Mouse (Mus musculus) limb, embryonic 10.5 days (tissue): ENCODE measurements around the gene Farp1. TPM values are rescaled to one million over a fixed set of nuclear protein-coding genes. Genes with fewer than 3 reads are reported as not detected.

Experiments
- DNase-seq: peaks from one replicate; pipeline ENCODE4 v3.0.0-alpha.2; 2017; ENCODE audit warnings: low spot score
- H3K27ac ChIP-seq: fragments of 300-500 bp; sonication (generic); 2 replicates; pipeline ENCODE4 v1.5.1; 2016; ENCODE audit warnings: mild to moderate bottlenecking
- H3K27me3 ChIP-seq: fragments of 300-500 bp; sonication (generic); 2 replicates; pipeline ENCODE4 v1.6.1; 2016; ENCODE audit warnings: low read depth, mild to moderate bottlenecking; ENCODE audit not compliant: poor library complexity, severe bottlenecking
- H3K36me3 ChIP-seq: fragments of 300-500 bp; sonication (generic); 2 replicates; pipeline ENCODE4 v1.6.1; 2016; ENCODE audit warnings: mild to moderate bottlenecking, moderate library complexity
- H3K4me1 ChIP-seq: fragments of 300-500 bp; sonication (generic); 2 replicates; pipeline ENCODE4 v1.6.1; 2016
- H3K4me3 ChIP-seq: fragments of 300-500 bp; sonication (generic); 2 replicates; pipeline ENCODE4 v1.5.1; 2016; ENCODE audit warnings: mild to moderate bottlenecking, moderate library complexity
- H3K9me3 ChIP-seq: fragments of 300-500 bp; sonication (generic); replicated peaks from 2 replicates; pipeline ENCODE4 v1.6.1; 2016; ENCODE audit warnings: mild to moderate bottlenecking
- WGBS: fragments of 180-500 bp; shearing (Covaris S2); methylation state at CpG from one replicate; pipeline ENCODE4 v1.1.7; 2016; 5-methylcytosine and 5-hydroxymethylcytosine counted together
- polyA plus RNA-seq: library from polyadenylated mRNA; unstranded; fragments of >200 nt; fragmentation: Nextera tagmentation; extraction: Ambion mirVana; gene quantifications from 2 replicates; pipeline ENCODE4 v1.2.1, GENCODE M21; 2016

The Farp1 gene
- polyA plus RNA-seq, 1 experiment from 2014 or later, result 53.2 TPM

DNA sequence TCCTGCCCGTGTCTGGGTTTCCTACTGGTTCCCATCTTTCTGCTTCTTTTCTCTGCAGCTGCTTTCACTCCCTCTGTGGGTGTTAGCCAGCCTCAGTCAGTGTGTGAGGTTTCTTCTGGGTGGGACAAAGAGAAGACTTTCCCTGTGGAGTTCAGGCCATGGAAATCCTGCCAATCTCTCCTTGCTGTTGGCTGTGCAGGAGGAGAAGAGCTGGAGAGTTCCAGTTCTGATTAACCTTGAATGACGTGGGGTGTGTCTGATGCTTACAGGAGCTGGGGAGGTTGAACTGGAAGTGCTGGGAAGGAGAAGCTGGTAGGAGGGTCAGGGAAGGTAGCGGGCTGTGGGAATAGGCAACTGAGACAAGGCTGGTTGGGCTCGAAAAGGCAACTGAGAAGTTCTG lies 26.7 kb downstream of the Farp1 start:
- no peaks in the 10 kb centered on the region for H3K9me3 ChIP-seq
- WGBS, result 60% methylated on average over 4 of the region's 4 CpGs
- H3K36me3 ChIP-seq, result peaks cover 34% of the 10 kb centered on the region
- 0 out of 2 replicates have a peak overlapping the region, but pooled peaks have one; percentile 38 for H3K27ac ChIP-seq
- no peaks in the 10 kb centered on the region for H3K27me3 ChIP-seq
- H3K4me1 ChIP-seq, result peaks cover 63% of the 10 kb centered on the region
- no peak overlapping the region for H3K4me3 ChIP-seq
- DNase-seq, result no peak

DNA sequence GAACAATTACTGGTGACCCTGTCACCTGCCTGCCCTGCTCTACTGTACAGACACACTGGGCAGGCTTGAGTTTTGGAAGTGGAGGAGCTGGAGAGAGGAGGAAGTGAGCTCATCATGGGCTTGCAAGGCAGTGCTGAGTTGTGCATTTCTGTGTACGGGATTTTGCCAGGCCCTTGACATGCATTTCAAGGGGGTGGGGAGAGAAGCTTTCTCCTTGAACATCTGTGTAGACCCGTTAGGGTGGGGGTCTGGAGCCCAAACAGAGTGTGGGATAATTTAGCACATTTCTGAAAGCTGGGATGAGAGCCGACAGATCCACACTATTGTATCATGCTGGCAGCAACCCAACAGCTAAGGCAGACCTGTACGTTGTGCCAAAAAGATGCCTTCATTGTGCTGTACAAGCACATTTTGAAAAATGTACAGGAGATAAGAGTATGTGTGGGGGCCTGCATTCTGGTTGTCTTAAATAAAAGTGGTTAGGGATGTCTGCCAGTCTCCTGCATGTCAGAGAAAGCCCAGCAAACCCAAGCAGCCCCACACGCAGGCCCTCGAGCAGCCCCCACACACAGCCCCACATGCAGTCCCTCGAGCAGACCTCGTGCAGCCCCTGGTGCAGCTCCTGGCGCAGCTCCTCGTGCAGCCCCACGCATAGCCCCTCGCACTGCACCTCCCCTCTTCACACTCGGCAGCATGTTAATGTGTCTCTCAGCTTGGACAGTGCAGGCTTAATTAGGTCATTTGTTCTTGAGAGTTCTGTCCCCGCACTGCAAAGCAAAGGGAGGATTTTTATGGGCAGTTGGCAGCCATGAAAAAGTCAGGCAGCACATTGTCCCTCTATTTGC lies 27.5 kb downstream of the Farp1 start:
- Histone ChIP-seq H3K27me3 (no peaks in the 10 kb centered on the region), H3K4me3 (no peak overlapping the region), H3K9me3 (no peaks in the 10 kb centered on the region), H3K27ac (0 out of 2 replicates have a peak overlapping the region, but pooled peaks have one; percentile 59), H3K4me1 (peaks cover 55% of the 10 kb centered on the region), H3K36me3 (peaks cover 34% of the 10 kb centered on the region)
- DNase-seq, result no peak
- 40% methylated on average over 14 of the region's 14 CpGs for WGBS

DNA sequence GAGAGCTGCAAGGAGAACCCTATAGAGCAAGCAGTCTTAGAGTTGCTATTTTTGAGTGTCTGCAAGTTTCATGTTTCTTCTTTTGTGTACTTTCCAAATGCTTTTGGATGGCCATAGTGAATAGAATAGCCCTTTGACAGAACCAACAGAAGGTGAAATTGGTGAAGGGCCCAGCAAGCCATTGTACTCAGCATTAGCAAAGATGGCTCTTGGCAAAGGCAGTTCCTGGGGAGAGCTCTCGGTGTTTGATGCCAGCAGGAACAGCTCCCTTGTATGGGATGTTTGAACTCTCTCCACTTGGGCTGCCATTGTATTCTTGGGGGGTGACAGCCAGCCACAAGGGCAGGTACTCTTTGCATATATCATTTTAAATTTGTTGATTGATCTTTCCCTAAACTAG lies 29.7 kb downstream of the Farp1 start:
- peaks cover 32% of the 10 kb centered on the region for H3K4me1 ChIP-seq
- 93% methylated on average over 1 of the region's 1 CpGs for WGBS
- no peaks in the 10 kb centered on the region for H3K9me3 ChIP-seq
- H3K27me3 ChIP-seq, result no peaks in the 10 kb centered on the region
- no peak overlapping the region for H3K27ac ChIP-seq
- H3K4me3 ChIP-seq, result no peak overlapping the region
- no peak for DNase-seq
- peaks cover 28% of the 10 kb centered on the region for H3K36me3 ChIP-seq

- H3K4me3 ChIP-seq, result no peak overlapping the region
- no peaks in the 10 kb centered on the region for H3K9me3 ChIP-seq
- no peak overlapping the region for H3K27ac ChIP-seq
- DNase-seq, result no peak
- 94% methylated on average over 5 of the region's 5 CpGs for WGBS
- peaks cover 5% of the 10 kb centered on the region for H3K4me1 ChIP-seq
- H3K27me3 ChIP-seq, result no peaks in the 10 kb centered on the region
- peaks cover 66% of the 10 kb centered on the region for H3K36me3 ChIP-seq
These were observed 38.3 kb downstream of the Farp1 start for GRCm38 (mm10) chr14:121073093-121073866.

- Histone ChIP-seq H3K27ac (no peak overlapping the region), H3K4me3 (no peak overlapping the region), H3K27me3 (no peaks in the 10 kb centered on the region), H3K9me3 (no peaks in the 10 kb centered on the region), H3K4me1 (peaks cover 5% of the 10 kb centered on the region), H3K36me3 (peaks cover 76% of the 10 kb centered on the region)
- 96% methylated on average over 2 of the region's 2 CpGs for WGBS
- DNase-seq, result no peak
These were observed 39.3 kb downstream of the Farp1 start for GRCm38 (mm10) chr14:121074197-121074734.

- Histone ChIP-seq H3K27ac (no peak overlapping the region), H3K27me3 (no peaks in the 10 kb centered on the region), H3K36me3 (peaks cover 57% of the 10 kb centered on the region), H3K4me3 (no peak overlapping the region), H3K9me3 (no peaks in the 10 kb centered on the region), H3K4me1 (peaks cover 19% of the 10 kb centered on the region)
- no peak for DNase-seq
- 79% methylated on average over 5 of the region's 5 CpGs for WGBS
These were observed 45.7 kb downstream of the Farp1 start for GRCm38 (mm10) chr14:121080739-121081138.

GRCm38 (mm10) chr14:121082341-121082740 lies 47.3 kb downstream of the Farp1 start:
- DNase-seq, result no peak
- no peaks in the 10 kb centered on the region for H3K27me3 ChIP-seq
- WGBS, result 77% methylated on average over 7 of the region's 7 CpGs
- H3K4me1 ChIP-seq, result peaks cover 19% of the 10 kb centered on the region
- no peak overlapping the region for H3K4me3 ChIP-seq
- no peak overlapping the region for H3K27ac ChIP-seq
- H3K9me3 ChIP-seq, result no peaks in the 10 kb centered on the region
- H3K36me3 ChIP-seq, result peaks cover 65% of the 10 kb centered on the region

DNA sequence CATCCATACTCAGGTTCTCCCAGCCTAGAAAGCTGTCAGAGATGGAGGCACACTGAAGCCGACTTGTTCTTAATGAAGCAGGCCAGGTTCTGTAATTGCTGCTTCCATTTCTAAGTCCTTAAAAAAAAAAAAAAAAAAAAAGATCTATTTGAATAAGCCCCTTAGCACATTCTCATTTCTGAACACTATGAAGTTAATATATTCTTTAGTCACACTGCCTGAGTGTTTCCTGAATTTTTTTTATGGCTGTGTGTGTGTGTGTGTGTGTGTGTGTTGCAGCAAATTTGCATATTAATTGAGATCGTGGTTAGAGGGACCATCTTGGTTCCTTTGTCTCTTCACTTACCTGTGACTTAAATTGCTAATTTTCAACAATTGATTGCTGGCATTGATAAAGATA lies 47.8 kb downstream of the Farp1 start:
- H3K36me3 ChIP-seq, result peaks cover 65% of the 10 kb centered on the region

DNA sequence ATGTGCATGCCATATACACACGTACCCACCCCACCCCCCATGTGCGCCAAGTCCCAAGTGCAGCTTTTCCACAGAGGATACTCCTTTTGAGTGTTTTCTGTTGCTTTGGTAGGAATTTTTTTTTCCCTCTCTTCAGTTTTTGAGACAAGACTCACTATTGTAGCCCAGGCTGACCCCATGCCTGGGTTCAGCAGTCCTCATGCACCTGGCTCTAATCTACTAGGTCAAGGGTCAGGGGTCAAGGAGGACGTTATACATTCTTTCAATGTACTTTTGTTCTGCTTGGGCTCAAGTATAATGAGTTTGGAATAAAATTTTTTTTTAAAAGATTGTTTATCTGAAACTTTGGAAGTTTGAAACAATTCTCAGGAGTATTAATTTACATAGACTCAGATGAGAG lies 48.4 kb downstream of the Farp1 start:
- WGBS, result 75% methylated on average over 3 of the region's 3 CpGs
- no peaks in the 10 kb centered on the region for H3K9me3 ChIP-seq
- H3K27me3 ChIP-seq, result no peaks in the 10 kb centered on the region
- H3K36me3 ChIP-seq, result peaks cover 67% of the 10 kb centered on the region
- no peak overlapping the region for H3K27ac ChIP-seq
- no peak overlapping the region for H3K4me3 ChIP-seq
- no peak for DNase-seq
- peaks cover 19% of the 10 kb centered on the region for H3K4me1 ChIP-seq

More for the DNA sequence above, 47.8 kb downstream of the Farp1 start:
- Histone ChIP-seq H3K4me3 (no peak overlapping the region), H3K9me3 (no peaks in the 10 kb centered on the region), H3K27me3 (no peaks in the 10 kb centered on the region), H3K27ac (no peak overlapping the region), H3K4me1 (peaks cover 19% of the 10 kb centered on the region)
- 75% methylated on average over 2 of the region's 2 CpGs for WGBS
- no peak for DNase-seq

DNA sequence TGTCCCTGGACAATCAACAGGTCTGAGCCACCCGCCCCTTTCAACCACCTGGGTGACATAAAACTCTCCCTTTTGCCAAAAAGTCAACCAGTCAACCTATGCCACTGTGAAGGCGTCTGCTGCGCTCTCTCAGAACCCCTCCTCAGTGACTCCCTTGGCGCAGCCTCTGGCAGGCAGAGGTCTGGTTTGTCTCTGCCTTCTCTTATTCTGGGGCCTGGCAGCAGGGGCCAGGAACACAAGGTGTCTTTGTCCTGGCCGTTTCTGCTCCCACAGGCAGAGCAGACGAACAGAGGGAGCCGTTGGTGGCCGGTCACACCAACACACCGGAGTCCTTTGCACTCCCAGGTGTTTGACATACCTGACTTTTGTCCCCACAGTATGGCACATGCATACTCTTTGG lies 57.5 kb downstream of the Farp1 start:
- H3K9me3 ChIP-seq, result no peaks in the 10 kb centered on the region

DNA sequence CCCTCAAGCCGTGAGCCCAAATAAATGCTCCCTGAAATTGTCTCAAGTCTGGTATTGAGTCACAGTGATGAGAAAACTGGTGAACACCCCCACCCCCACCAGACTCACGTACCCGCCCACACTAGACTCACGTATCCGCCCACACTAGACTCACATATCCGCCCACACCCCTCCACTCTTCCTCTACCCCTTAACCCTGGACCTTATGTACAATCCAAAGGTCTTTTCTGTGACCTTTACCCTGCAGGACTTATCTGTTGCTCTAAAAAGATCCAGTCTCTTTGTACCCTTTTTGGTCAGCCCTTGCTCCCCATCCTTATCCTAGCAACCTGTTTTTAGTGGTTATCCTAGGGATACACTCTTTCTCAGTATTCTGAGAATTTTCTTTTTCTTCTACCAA lies 58.9 kb downstream of the Farp1 start:
- H3K36me3 ChIP-seq, result peaks cover 51% of the 10 kb centered on the region
- H3K4me1 ChIP-seq, result peaks cover 39% of the 10 kb centered on the region
- no peak for DNase-seq
- no peak overlapping the region for H3K27ac ChIP-seq
- WGBS, result 87% methylated on average over 6 of the region's 6 CpGs
- no peaks in the 10 kb centered on the region for H3K9me3 ChIP-seq
- H3K4me3 ChIP-seq, result no peak overlapping the region
- H3K27me3 ChIP-seq, result no peaks in the 10 kb centered on the region

More for the DNA sequence above, 57.5 kb downstream of the Farp1 start:
- DNase-seq, result peak; percentile 40
- Histone ChIP-seq H3K27me3 (no peaks in the 10 kb centered on the region), H3K4me1 (peaks cover 28% of the 10 kb centered on the region), H3K4me3 (no peak overlapping the region), H3K27ac (peak overlapping the region; percentile 66; the same call in 1 of the 2 replicates), H3K36me3 (peaks cover 53% of the 10 kb centered on the region)
- WGBS, result 56% methylated on average over 9 of the region's 9 CpGs

DNA sequence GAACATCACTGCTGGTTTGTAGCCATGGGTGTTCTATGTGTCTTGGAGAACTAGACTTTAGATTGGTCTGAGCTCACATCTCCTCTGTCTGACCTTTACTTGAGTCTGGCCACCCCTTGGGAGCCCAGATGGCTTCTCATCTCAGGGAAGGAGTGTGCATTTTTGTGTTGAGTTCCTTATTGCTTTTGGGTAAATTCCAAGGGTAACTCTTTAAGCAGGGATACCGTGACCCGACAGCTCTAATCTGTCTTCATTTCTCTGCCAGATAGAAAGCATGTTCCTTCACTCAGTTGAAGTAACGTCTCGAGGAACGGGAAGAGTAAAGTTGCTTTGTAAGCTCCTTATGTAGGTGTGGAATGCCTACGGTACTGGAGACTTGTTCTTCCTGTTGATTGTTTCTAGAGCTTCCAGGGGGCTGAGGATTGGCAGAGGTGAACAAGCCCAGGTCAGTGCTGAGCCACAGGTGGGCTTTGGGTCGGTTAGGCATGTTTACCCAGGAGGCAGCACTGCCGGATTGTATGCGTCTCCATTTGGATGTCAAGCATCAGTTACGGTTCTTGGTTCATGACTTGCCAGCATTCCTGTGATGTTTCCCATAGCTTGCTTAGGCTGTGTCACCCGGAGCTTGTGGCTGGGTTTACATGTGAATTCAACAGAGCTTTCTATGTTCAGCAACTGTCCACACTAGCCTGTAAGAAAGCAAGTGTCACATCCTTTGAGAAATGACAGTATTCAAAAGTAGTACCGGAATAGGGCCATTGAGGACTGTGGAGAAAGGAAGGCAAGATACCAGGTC lies 62.8 kb downstream of the Farp1 start:
- no peak for DNase-seq
- peaks cover 55% of the 10 kb centered on the region for H3K4me1 ChIP-seq
- peaks cover 28% of the 10 kb centered on the region for H3K36me3 ChIP-seq
- 87% methylated on average over 12 of the region's 12 CpGs for WGBS
- no peak overlapping the region for H3K4me3 ChIP-seq
- no peak overlapping the region; the same call in 1 of the 2 replicates for H3K27ac ChIP-seq
- H3K27me3 ChIP-seq, result no peaks in the 10 kb centered on the region
- no peaks in the 10 kb centered on the region for H3K9me3 ChIP-seq
